Mouse (Mus musculus): ENCODE data around the gene Cyp4b1.
"Not testable (repeated sequence)": the region's sequence is repeated elsewhere in the genome, so short reads cannot be mapped to it uniquely, and the experiment has no call there.

Cyp4b1 gene

GRCm38 (mm10) chr4:115647580-115647979 is at the start of gene Cyp4b1:
Cyp4b1 (minus strand) TSS chr4:115647723.
- no peak for DNase-seq

- no peak for DNase-seq
Measured at GRCm38 (mm10) chr4:115686299-115686698, 38.8 kb upstream of the Cyp4b1 start.

GRCm38 (mm10) chr4:115659190-115659589 is 11.7 kb upstream of the Cyp4b1 start:
- DNase-seq: no peak

GRCm38 (mm10) chr4:115657867-115658249 is 10.3 kb upstream of the Cyp4b1 start:
- no peak for DNase-seq

GRCm38 (mm10) chr4:115657104-115657866 is 9.8 kb upstream of the Cyp4b1 start:
- DNase-seq: peak; percentile 54

- not testable (repeated sequence) for DNase-seq
Measured at GRCm38 (mm10) chr4:115656535-115656922, 9.0 kb upstream of the Cyp4b1 start.

- DNase-seq: not testable (repeated sequence)
Measured at GRCm38 (mm10) chr4:115655841-115656534, 8.5 kb upstream of the Cyp4b1 start.

GRCm38 (mm10) chr4:115650866-115651265 is 3.3 kb upstream of the Cyp4b1 start:
- no peak for DNase-seq

- DNase-seq: no peak
Measured at GRCm38 (mm10) chr4:115649344-115649743, 1.8 kb upstream of the Cyp4b1 start.

GRCm38 (mm10) chr4:115648752-115649151 is 1.2 kb upstream of the Cyp4b1 start:
- DNase-seq: no peak

- no peak for DNase-seq
Measured at GRCm38 (mm10) chr4:115645371-115645770, 2.2 kb downstream of the Cyp4b1 start.

GRCm38 (mm10) chr4:115642967-115643754 is 4.4 kb downstream of the Cyp4b1 start:
- DNase-seq: no peak

- DNase-seq: not testable (repeated sequence)
Measured at GRCm38 (mm10) chr4:115625560-115625959, 22.0 kb downstream of the Cyp4b1 start.

GRCm38 (mm10) chr4:115614005-115614404 is 33.5 kb downstream of the Cyp4b1 start:
- DNase-seq: no peak

- not testable (repeated sequence) for DNase-seq
Measured at GRCm38 (mm10) chr4:115600611-115601010, 46.9 kb downstream of the Cyp4b1 start, which contains the start of gene Cyp4a32. Cyp4a32 (plus strand) TSS chr4:115600969.

GRCm38 (mm10) chr4:115596824-115597336 is 50.6 kb downstream of the Cyp4b1 start:
- DNase-seq: no peak

GRCm38 (mm10) chr4:115596357-115596756 is 51.2 kb downstream of the Cyp4b1 start:
- DNase-seq: no peak

GRCm38 (mm10) chr4:115583036-115583435 is 64.5 kb downstream of the Cyp4b1 start:
- no peak for DNase-seq

GRCm38 (mm10) chr4:115575776-115576175 is 71.7 kb downstream of the Cyp4b1 start:
- DNase-seq: no peak

- DNase-seq: no peak
Measured at GRCm38 (mm10) chr4:115575255-115575654, 72.3 kb downstream of the Cyp4b1 start.

All from thymus, postnatal 4 days (tissue).